Mouse (Mus musculus): Measurements from ENCODE around the gene Zfp114. TPM values are rescaled to one million over a fixed set of nuclear protein-coding genes. Genes with fewer than 3 reads are reported as not detected.

Gene Zfp114
- total RNA-seq, 2 experiments from 2014 or later: 4.0 to 4.3 TPM

Other genes with a start within 250 kb of the Zfp114 start
- gene Vmn1r179, start 248.1 kb upstream of the Zfp114 start, total RNA-seq (2021): not detected
- not detected for gene Vmn1r180, start 224.4 kb upstream of the Zfp114 start, total RNA-seq (2021)
- gene Vmn1r181, start 200.4 kb upstream of the Zfp114 start, total RNA-seq (2021): not detected
- gene V1rd19, start 173.4 kb upstream of the Zfp114 start, total RNA-seq (2021): not detected
- not detected for gene Vmn1r183, start 121.8 kb upstream of the Zfp114 start, total RNA-seq (2021)
- gene Zfp180, start 93.1 kb upstream of the Zfp114 start, total RNA-seq (2021): 10 to 100 TPM; 28.8 to 30.7 TPM
- 1 to 10 TPM; 8.4 to 8.6 TPM for gene Zfp112, start 62.7 kb upstream of the Zfp114 start, total RNA-seq (2021)
- 10 to 100 TPM; 19.0 to 19.2 TPM for gene Zfp235, start 40.9 kb upstream of the Zfp114 start, total RNA-seq (2021)
- 10 to 100 TPM in 1 of 2 experiments, 1 to 10 TPM in 1; 9.4 to 10.3 TPM for gene Zfp111, start 36.4 kb downstream of the Zfp114 start, total RNA-seq (2021)
- 1 to 10 TPM; 6.3 to 7.4 TPM for gene Zfp109, start 62.5 kb downstream of the Zfp114 start, total RNA-seq (2021)
- gene Zfp108, start 79.7 kb downstream of the Zfp114 start, total RNA-seq (2021): 1 to 10 TPM; 6.5 to 6.9 TPM
- 10 to 100 TPM in 1 of 2 experiments, 1 to 10 TPM in 1; 9.7 to 12.5 TPM for gene Zfp93, start 95.4 kb downstream of the Zfp114 start, total RNA-seq (2021)
- gene Zfp61, start 126.2 kb downstream of the Zfp114 start, total RNA-seq (2021): 10 to 100 TPM; 20.5 to 21.1 TPM
- 10 to 100 TPM; 13.3 to 13.9 TPM for gene Zfp94, start 141.6 kb downstream of the Zfp114 start, total RNA-seq (2021)
- gene Tescl, start 158.9 kb downstream of the Zfp114 start, total RNA-seq (2021): not detected
- not detected for gene Lypd5, start 174.1 kb downstream of the Zfp114 start, total RNA-seq (2021)
- under 1 TPM; 0.41 to 0.81 TPM for gene Kcnn4, start 195.2 kb downstream of the Zfp114 start, total RNA-seq (2021)
- 10 to 100 TPM; 29.1 to 33.8 TPM for gene Smg9, start 224.6 kb downstream of the Zfp114 start, total RNA-seq (2021)

Data from layer of hippocampus, postnatal 14 days (tissue).